Mouse (Mus musculus) liver, embryonic 14.5 days (tissue): ENCODE results near the gene Sertad1.
A peak's percentile ranks its signal among the peaks of the same experiment; 100 is the strongest.

Experiments used
- CTCF ChIP-seq: IDR thresholded peaks from 2 replicates; pipeline ENCODE4 v1.5.1; 2016; ENCODE audit warnings: antibody characterized with exemption, low read depth, control low read depth
- EP300 ChIP-seq: IDR thresholded peaks from 2 replicates; pipeline ENCODE4 v1.6.1; 2016; ENCODE audit warnings: antibody characterized with exemption, low read depth

DNA sequence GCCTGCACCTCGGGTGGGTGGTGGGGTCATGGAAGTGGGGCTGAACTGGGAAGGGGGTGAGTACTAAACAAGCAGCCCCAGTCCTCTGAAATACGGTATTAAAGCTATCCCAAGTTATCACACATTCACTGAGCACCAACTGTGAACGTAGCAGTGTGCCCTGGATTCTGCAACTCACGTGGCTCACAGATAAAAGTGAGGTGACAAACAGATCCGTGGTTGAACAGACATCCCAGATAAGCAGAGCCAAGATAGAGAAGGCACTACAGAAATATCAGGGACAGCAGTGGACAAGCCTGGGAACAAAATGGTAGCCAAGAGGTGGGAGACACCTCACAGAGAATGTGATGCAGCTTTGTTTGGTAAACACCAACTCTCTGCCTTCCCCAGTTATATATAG is 27.1 kb upstream of the Sertad1 start:
- TF ChIP-seq CTCF: no peak
- TF ChIP-seq EP300: peak; percentile 35; the same call in 1 of the 2 replicates
